Mouse (Mus musculus) heart, adult 8-10 months (tissue): ENCODE data around the gene Gm20683. TPM values are rescaled to one million over a fixed set of nuclear protein-coding genes. Genes with fewer than 3 reads are reported as not detected.
A peak's percentile ranks its signal among the peaks of the same experiment; 100 is the strongest.

Experiments used
- DNase-seq: peaks from one replicate; pipeline ENCODE4 v3.0.0; 2022; ENCODE audit warnings: low spot score
- total RNA-seq, 4 experiments: library from RNA; stranded (reverse); gene quantifications; 2 replicates each; pipeline ENCODE4 v1.2.4; 2022

Gene Gm20683
- 1 to 10 TPM; 2.2 to 4.4 (median 3.8) TPM for total RNA-seq

GRCm38 (mm10) chr17:25841117-25841880, at the start of gene Gm20683:
Gene Gm20683 (minus strand): TSS chr17:25841763.
- DNase-seq = no peak

- DNase-seq = no peak
Measured at GRCm38 (mm10) chr17:25888837-25889236, 47.3 kb upstream of the Gm20683 start.

GRCm38 (mm10) chr17:25887467-25887866, 45.9 kb upstream of the Gm20683 start:
- DNase-seq = no peak

- no peak for DNase-seq
Measured at GRCm38 (mm10) chr17:25886806-25887205, 45.2 kb upstream of the Gm20683 start.

- DNase-seq = no peak
Measured at GRCm38 (mm10) chr17:25885636-25886035, 44.1 kb upstream of the Gm20683 start.

- DNase-seq = no peak
Measured at GRCm38 (mm10) chr17:25883824-25884223, 42.3 kb upstream of the Gm20683 start.

GRCm38 (mm10) chr17:25883268-25883667, 41.7 kb upstream of the Gm20683 start:
- no peak for DNase-seq

GRCm38 (mm10) chr17:25882306-25882705, 40.7 kb upstream of the Gm20683 start:
- DNase-seq = no peak

- DNase-seq = no peak
Measured at GRCm38 (mm10) chr17:25881691-25882090, 40.1 kb upstream of the Gm20683 start.

- no peak for DNase-seq
Measured at GRCm38 (mm10) chr17:25880913-25881641, 39.5 kb upstream of the Gm20683 start.

GRCm38 (mm10) chr17:25880196-25880910, 38.8 kb upstream of the Gm20683 start, which contains the start of gene Wfikkn1:
Gene Wfikkn1 (minus strand): TSS chr17:25880858.
- DNase-seq = no peak

GRCm38 (mm10) chr17:25879750-25880149, 38.2 kb upstream of the Gm20683 start:
- DNase-seq = no peak

GRCm38 (mm10) chr17:25879261-25879660, 37.7 kb upstream of the Gm20683 start:
- no peak for DNase-seq

GRCm38 (mm10) chr17:25878611-25879180, 37.1 kb upstream of the Gm20683 start:
- no peak for DNase-seq

GRCm38 (mm10) chr17:25877741-25878610, 36.4 kb upstream of the Gm20683 start:
- no peak for DNase-seq

- no peak for DNase-seq
Measured at GRCm38 (mm10) chr17:25877025-25877424, 35.5 kb upstream of the Gm20683 start.

GRCm38 (mm10) chr17:25876347-25876915, 34.9 kb upstream of the Gm20683 start:
- DNase-seq = no peak

- peak; percentile 88 for DNase-seq
Measured at GRCm38 (mm10) chr17:25875171-25876136, 33.9 kb upstream of the Gm20683 start.

- DNase-seq = peak; percentile 96
Measured at GRCm38 (mm10) chr17:25874721-25875170, 33.2 kb upstream of the Gm20683 start, which contains the start of gene Mettl26. Gene Mettl26 (plus strand): TSS chr17:25875074.
